Mouse (Mus musculus) common myeloid progenitor, adult 5-6 weeks (primary cell): ENCODE measurements around the gene Tom1. TPM values are rescaled to one million over a fixed set of nuclear protein-coding genes. Genes with fewer than 3 reads are reported as not detected.

ENCODE experiments used
- ATAC-seq: replicated peaks from 2 replicates; pipeline ENCODE4 v1.8.0; 2016; ENCODE audit warnings: low read depth, mild to moderate bottlenecking, moderate TSS enrichment, inconsistent platforms; ENCODE audit not compliant: poor library complexity, severe bottlenecking
- total RNA-seq: library from RNA; stranded (forward); fragments of 200-1000, 187-1606 nt; gene quantifications from 2 replicates; pipeline ENCODE4 v1.2.3, GENCODE M21; 2017

Tom1 gene
- total RNA-seq, 1 experiment from 2014 or later, result 8.6 TPM

DNA sequence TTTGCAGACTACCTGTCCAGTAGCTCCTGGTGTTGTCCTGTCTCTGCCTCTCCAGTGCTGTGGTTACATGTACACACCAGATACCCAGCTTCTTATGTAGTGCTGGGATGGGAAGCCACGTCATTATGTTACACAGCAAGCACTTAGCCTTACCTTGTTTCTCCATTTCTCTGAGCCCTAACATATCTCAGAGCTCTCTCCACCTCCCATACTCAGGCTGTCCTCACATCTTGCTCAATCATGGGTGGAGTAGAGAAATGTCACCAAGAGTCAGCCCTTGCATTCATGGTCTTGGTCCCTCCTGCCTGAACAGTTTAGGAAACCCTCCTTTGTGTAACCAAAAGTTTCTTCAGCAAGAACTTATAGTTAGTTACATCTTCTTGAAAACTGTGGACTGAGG, 6.2 kb downstream of the Tom1 start:
- ATAC-seq, result peak; percentile 23; the same call in 1 of the 2 replicates

DNA sequence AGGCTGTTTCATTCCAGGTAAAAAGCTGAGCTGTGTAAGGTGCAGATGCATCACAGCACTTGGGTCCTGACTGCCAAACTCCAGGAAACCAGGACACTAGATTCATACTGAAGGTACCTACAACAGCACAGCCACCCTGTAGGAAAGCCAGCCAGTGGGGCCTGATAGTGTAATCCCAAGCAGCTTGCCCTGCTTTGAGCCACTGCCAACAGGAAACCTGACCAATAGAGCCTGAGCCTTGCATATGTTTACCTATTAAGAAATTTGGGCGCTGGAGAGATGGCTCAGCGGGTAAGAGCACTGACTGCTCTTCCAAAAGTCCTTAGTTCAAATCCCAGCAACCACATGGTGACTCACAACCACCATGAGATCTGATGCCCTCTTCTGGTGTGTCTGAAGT, 8.7 kb downstream of the Tom1 start:
- no peak for ATAC-seq

DNA sequence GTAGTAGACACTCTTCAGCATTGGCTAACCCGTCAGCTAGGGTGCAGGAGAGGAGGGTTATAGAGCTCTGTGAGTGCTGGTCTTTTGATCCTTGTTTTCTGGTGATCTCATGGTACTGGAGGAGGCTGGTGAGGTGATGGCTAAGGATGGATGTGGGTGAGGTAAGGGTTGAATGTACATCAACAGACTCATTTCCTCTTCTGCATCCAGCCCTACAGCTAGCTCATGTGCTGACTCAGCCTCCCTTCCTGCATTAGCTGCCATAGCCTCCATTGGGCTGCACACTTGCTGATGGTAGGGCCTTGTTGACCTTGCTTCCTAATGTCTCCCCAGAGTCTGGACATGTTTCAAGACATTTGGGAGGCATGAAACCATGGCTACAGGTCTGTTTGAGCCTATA, 9.5 kb downstream of the Tom1 start:
- ATAC-seq, result no peak

DNA sequence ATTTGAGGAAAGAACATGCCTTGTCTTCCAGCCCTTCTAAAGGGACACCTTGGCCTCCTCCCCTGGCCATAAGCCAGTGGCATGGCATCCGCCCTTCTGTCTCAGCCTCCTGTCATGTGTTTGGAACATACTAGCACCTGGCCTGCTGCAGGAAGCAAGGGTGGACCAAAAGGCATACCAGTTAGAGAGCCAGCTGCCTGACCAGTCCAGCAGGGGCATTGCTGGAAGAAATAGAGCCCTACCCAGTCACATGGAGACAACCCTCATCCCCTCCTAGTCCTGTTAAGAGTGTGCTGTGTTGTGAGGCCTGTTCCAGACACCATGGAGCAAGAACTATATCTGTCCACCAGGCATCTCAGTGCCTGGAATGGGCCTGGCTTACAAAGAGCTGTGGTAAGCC, 12.8 kb downstream of the Tom1 start:
- ATAC-seq, result no peak

DNA sequence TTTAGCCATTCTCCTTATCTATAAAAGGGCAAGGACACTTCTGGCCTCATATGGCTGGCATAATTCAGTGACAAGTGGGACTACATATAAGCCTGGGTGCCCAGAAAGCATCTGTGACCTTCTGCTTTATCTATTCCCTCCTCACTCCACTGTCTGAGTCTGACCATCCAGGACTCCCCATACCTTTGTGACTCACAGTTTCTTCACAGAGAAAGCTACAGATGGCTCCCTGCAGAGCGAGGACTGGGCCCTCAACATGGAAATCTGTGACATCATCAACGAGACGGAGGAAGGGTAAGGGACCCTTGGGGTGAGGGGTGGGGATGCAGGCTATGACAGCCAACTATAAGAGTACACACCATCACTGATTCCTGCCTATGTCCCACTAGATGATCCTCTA, 14.3 kb downstream of the Tom1 start:
- no peak for ATAC-seq

DNA sequence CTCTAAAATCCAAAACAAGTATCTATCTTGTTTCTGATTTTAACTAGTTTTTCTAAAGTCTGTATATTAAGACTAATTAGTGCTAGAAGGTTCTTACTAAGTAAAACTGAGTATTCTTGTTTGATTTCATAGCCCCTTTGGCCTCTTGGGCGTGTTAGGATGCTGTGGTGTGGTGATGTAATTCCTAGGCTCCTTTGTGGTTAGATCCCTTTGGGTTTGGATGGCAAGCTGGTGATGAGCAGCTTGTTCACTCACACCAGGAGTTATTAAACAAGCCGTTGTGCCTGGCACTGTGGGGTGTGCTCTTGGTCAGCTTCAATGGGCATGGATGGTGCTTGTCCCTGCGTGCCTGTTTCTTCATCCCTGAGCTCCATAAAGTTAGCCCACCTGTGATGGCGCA, 19.8 kb downstream of the Tom1 start:
- no peak for ATAC-seq

DNA sequence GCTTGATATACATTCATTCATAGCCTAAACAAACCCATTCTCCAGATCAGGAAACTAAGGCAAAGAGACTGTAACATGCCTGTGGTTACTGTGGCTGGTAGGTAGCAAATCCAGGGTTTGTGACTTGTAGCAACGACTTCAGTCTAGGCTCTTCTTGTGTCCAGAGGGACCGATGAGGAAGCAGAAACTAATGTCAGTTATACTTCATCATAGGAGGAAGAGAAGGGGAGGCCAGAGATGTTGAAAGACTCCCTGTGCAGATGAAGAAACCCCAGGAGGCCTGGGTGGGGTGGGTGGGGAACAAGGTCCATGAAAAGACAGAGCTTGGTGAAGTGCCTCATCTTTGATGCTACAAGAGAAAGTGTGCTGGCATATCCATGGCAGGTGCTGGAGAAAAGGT, 22.2 kb downstream of the Tom1 start:
- ATAC-seq, result peak; percentile 66

DNA sequence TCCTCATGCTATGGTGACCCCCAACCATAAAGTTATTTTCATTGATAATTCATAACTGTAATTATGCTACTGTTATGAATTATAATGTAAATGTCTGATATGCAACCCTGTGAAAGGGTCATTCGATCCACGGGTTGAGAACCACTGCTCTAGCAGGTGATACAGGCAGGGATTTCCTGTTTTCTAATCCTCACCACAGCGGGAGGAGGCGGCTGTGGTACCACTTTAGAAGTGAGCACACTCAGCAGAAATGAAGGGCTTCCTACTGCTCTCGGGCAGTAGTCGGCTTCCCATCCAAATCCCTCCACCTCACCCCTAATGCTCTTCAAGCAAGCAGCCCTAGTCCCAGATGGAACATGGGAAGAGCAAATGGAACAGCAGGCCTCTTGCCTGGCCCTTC, 26.5 kb downstream of the Tom1 start:
- ATAC-seq, result no peak

DNA sequence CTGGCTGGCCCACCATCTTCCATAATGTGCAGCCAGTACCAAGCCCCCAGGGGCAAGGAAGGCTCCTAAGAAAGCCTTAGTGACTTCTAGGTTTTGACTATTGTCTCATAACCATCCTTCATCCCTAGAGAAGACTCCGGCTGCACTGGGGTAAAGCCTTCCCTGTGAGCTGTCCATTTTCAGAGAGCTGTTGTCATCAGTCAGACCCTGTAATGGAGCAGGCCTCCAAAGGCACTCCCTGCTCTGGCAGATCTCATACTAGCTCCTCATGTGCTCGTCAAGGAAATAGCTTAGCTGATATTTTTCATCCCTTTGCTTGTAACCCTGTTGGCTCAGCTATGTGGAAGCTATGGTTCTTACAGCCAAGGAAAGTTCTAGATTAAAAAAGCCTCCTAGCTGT, 27.3 kb downstream of the Tom1 start:
- no peak for ATAC-seq

DNA sequence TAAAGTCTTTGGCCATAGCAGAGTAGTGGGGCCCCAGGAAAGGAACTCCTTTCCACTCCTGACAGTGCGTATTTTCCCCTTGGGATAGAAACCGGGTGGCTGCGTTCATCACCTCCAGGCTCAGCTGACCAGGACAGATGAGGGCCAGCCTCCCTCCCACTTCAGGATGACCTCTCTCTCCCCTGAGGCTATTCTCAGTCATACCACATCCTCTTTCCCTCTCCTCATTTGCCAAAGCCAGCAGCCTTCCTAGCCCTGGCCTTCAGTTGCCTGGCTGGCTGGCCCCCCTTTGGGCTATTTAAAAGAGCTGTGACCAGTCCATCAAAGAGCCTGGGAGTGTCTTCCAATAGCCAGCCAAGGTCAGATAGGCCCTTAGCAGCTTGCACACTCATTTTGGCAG, 29.8 kb downstream of the Tom1 start:
- 0 out of 2 replicates have a peak, but pooled peaks have one; percentile 4 for ATAC-seq

DNA sequence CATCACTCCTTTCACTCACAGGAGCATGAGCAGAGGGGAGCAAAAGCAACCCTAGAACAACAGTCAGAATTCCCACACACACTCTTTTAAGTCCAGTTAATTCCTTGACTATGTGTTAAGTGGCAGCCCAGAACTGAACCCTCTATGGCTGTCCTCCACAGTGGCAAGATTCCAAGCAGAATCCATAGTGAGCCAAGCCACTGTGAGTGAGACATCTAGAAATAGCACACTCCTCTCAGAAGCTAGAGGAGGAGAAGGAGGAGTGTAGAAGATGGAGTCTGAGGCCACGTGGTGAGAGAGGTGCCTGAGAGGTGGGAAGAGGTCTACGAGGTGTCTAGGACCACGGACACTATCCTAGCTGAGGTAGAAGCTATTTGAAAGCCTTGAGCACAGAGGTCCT, 31.3 kb downstream of the Tom1 start:
- ATAC-seq, result no peak

DNA sequence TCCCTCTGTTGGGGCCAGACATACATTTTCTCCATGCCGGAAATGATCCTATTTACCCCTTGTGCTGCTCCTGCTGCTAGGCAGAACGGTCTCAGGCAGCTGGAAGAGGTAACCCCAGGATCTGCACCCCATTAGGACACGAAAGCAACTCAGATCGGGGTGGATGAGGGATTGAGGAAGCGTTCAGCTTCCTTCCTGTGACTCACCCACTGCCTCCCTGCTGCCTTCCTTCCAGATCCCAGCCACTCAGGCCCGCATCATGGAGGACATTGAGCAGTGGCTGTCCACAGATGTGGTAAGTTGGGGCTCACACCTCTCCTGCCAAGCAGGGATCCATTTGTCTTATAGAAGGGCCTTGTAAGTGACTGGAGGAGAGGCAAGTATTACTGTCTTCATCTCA, 33.8 kb downstream of the Tom1 start:
- peak; percentile 19 for ATAC-seq

DNA sequence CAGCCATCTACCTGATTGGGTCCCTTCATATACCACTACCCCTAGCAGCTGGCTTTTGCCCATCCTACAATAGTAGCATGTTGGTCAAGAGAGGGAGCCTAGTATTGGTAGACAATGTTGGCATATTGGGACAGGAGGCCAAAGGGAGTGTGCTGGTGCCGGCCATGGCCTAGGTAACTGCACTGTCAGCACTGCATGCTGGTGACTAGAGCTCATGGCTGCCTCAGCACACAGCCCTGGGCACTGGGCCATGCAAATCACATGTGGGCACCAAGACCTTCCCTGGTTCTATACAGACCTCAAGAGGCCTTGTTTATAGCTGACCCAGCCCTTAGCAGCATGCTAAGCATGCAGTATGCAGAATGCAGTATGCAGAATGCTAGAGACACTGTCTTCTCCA, 36.8 kb downstream of the Tom1 start:
- ATAC-seq, result no peak

DNA sequence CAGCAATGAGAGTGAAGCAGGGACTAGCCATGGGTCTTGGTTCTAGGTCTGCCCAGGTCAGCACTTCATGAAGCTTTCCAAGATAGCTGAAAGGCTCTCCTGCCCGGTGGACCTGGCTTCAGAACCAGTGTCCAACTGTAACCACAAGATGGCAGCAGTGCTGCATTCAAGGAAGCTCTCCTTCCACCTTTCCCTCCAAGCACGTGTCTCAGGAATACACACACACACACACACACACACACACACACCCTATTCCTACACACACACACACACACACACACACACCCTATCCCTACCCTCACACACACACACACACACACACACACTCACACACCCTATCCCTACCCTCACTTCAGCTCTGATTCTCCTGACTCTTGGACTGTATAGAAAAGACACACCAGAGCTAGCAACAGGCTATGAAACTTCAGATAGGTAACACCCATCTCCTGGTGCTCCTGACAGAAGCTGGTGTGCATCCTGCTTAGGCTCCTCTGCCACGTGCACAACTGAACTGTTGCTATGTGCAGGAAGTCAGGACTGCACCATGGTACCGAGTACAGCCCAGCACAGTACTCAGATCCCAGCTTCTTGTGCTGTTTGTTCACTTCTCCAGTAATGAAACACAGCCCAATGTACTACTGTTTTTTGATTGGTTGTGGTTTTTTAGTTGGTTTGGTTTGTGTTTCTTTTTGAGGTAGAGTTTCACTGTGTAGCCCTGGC, 38.3 kb downstream of the Tom1 start:
- ATAC-seq, result peak; percentile 89

DNA sequence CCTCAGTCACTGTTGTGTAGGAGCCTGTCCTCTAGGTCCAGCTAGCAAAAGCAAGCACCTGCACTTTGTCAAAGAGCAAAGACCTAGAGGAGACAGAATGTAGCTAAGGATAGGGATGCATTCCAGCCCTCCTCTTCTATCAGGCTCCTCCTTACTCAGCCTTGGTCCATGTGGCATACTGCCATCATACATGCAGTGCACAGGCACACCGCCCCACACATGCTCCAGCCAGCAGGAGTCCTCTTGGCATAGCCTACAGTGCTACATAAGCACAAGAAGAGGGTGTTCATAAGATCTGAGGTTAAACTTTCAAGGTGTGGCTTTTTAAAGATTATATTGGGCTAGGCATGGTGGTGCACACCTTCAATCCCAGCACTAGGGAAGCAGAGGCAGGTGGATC, 41.4 kb downstream of the Tom1 start:
- no peak for ATAC-seq

DNA sequence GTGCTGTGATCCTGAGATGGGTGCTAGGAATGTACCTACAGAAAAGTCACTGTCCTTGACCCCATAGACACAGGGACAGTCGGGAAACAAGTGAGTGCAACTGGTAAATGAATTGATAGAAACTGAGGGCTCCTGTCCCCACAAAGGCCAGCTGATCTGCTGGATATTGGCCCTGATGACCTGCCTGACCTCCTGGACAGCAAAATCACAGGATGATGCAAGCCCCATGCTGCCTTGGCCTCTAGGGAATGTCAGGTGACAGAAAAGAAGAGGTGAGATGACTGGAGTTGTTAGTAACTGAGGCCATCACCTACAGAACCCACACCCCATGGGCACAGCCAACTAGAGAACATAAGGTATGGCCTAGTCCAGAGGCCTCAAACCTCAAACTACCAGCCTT, 44.7 kb downstream of the Tom1 start:
- no peak for ATAC-seq

DNA sequence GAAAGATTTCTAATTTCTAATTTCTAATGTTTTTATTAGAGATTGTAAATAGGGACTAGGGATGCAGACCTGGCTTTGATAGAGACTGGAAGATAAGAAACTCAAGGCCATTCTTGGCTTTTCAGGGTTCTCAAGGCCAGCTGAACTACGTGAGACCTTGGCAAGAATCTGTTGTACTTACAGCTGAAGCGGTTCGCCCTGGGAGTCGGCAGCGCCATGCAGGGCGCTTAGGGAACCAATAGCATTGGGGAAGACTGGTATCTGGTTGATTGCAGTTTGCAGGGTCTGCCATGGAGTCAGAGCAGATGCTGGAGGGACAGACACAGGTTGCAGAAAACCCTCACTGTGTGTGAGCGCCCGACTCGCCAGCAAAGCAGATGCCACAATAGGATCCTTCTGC, 45.3 kb downstream of the Tom1 start:
- ATAC-seq, result no peak

DNA sequence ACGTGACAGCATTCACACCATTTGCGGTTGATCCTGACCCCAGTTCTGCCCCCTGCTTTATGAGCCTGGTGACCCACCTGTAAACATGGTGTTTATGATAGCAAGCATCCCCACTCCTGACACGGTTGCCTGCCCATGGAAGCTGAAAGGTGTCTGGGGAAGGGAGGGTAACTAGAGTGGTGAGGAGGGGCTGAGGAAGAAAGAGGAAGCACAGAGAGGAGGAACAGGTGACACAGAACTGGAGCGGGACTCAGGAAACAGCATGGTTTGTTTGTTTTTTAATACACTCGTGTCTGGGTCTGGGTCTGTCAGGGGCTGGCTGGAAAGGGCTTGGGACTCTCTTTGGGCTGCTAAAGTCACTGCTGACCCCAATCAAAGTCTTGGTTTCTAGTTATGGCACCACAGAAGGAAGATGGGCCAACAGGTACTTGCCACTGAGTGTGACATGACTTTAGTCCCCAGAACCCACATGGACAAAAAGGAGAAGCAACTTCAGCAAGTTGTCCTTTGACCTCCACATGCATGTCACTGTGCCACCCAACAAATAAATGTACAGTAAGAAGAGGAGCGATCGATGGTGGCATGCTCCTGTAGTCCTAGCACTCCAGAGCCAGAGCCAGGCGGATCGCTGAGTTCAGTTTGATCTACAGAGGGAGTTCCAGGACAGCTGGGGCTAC, 48.0 kb downstream of the Tom1 start:
- peak; percentile 31; the same call in 1 of the 2 replicates for ATAC-seq

DNA sequence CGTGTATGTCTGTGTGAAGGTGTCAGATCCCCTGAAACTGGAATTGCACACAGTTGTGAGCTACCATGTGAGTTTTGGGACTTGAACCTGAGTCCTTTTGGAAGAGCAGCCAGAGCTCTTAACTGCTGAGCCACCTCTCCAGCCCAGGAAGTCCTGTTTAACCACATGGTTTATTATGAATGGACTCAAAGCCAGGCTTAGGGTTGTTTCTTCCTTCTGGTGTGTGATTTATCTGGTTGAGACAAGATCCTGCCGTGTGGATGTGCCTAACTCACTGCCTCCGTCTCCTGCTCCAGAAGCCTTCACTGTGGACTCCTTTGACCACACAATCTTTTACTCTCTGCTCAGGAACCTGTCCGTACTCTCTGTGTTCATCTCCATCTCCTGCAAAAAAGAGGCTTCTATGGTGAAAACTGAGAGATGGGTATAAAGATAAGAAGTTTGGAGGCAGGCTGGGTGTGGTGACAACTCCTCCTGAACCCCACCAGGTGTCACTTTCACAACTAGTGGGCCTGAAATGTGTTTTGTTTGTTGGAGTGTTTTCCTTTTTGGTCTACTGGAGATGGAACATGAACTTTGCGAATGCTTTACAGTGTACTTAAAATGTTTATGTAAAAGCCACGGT, 48.8 kb downstream of the Tom1 start:
- ATAC-seq, result no peak

DNA sequence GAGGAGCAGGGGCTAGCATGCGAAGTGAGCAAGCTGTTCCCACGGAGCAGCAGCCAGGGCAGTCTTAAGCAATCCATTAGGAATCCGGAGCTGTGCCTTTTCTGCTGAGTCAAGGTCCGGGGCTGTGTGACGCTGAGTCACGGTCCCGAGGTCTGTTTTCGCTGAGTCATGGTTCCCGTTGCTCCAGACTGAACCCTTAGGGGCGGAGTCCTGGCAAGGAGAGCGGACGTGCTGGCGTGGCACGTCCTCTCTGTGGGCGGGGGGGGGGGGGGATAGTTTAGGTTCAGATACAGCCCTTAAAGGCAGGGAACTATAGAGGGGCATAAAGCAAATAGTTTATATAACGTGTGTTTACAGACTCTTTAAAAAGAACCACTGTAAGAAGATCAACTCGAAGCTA, 50.3 kb downstream of the Tom1 start:
- ATAC-seq, result peak; percentile 81

DNA sequence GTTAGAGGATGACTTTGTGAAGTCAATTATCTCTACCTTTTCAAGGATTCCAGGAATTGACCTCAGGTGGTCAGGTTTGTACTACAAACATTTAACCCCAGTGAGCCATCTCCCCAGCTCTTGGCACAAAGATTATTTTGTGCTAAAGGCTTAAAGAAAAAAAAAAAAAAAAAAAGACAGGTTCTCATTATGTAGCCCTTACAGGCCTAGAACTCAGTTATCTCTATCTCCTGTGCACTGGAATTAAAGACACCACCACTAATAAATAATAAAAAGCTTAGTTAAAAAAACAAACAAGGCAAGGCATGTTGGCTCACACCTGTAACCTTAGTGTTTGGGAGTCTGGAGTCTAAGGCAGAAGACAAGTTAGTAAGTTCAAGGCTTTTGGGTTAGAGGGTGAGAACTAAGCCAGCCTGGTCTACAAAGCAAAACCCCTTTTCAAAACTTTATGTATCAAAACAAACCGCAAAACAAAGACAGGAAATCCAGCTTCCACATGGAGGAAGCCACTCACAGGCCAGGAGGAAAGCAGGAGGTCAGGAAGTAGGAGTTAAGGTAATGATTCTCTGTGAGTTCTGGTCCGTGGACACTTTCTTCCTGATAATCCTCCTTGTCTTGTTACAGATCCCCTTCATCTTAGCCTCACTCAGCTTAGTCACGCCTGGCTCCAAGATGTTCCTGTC, 51.0 kb downstream of the Tom1 start:
- ATAC-seq, result no peak
